Mouse (Mus musculus) testis, postnatal 10 days (tissue): ENCODE results near the gene Ephb1.

ENCODE experiments used
- DNase-seq: peaks from one replicate; pipeline ENCODE4 v3.0.0; 2021; ENCODE audit warnings: low spot score

Gene Ephb1

GRCm38 (mm10) chr9:101982378-101982777 lies 372.1 kb downstream of the Ephb1 start:
- no peak for DNase-seq

GRCm38 (mm10) chr9:101981161-101981560 lies 373.3 kb downstream of the Ephb1 start:
- DNase-seq = no peak

GRCm38 (mm10) chr9:101976884-101977465 lies 377.5 kb downstream of the Ephb1 start:
- no peak for DNase-seq

- DNase-seq = no peak
Measured at GRCm38 (mm10) chr9:101972314-101972713, 382.2 kb downstream of the Ephb1 start.

- no peak for DNase-seq
Measured at GRCm38 (mm10) chr9:101971806-101972205, 382.7 kb downstream of the Ephb1 start.

GRCm38 (mm10) chr9:101956228-101956627 lies 398.3 kb downstream of the Ephb1 start:
- no peak for DNase-seq

GRCm38 (mm10) chr9:101954529-101954928 lies 400.0 kb downstream of the Ephb1 start:
- DNase-seq = no peak

- no peak for DNase-seq
Measured at GRCm38 (mm10) chr9:101950101-101950500, 404.4 kb downstream of the Ephb1 start.

GRCm38 (mm10) chr9:101945814-101946213 lies 408.7 kb downstream of the Ephb1 start:
- DNase-seq = no peak

- no peak for DNase-seq
Measured at GRCm38 (mm10) chr9:101945326-101945725, 409.2 kb downstream of the Ephb1 start.

- no peak for DNase-seq
Measured at GRCm38 (mm10) chr9:101942058-101942669, 412.3 kb downstream of the Ephb1 start.

GRCm38 (mm10) chr9:101940182-101940581 lies 414.3 kb downstream of the Ephb1 start:
- DNase-seq = no peak

GRCm38 (mm10) chr9:101939006-101939405 lies 415.5 kb downstream of the Ephb1 start:
- DNase-seq = no peak

GRCm38 (mm10) chr9:101938066-101938465 lies 416.4 kb downstream of the Ephb1 start:
- DNase-seq = no peak

GRCm38 (mm10) chr9:101934887-101935286 lies 419.6 kb downstream of the Ephb1 start:
- DNase-seq = no peak

- DNase-seq = no peak
Measured at GRCm38 (mm10) chr9:101933946-101934573, 420.4 kb downstream of the Ephb1 start.

GRCm38 (mm10) chr9:101924829-101925228 lies 429.7 kb downstream of the Ephb1 start:
- no peak for DNase-seq

GRCm38 (mm10) chr9:101922846-101923245 lies 431.6 kb downstream of the Ephb1 start:
- DNase-seq = no peak

GRCm38 (mm10) chr9:101919324-101919723 lies 435.2 kb downstream of the Ephb1 start:
- no peak for DNase-seq

- DNase-seq = no peak
Measured at GRCm38 (mm10) chr9:101918771-101919170, 435.7 kb downstream of the Ephb1 start.

- DNase-seq = no peak
Measured at GRCm38 (mm10) chr9:101915082-101915481, 439.4 kb downstream of the Ephb1 start.

GRCm38 (mm10) chr9:101911176-101911866 lies 443.2 kb downstream of the Ephb1 start:
- DNase-seq = no peak

GRCm38 (mm10) chr9:101909491-101909890 lies 445.0 kb downstream of the Ephb1 start:
- DNase-seq = no peak
